21 mouse cellular contexts compared by ENCODE assay signal in genomic region chr7:35599492-35599891, GRCm38 (mm10). TPM values are rescaled to one million over a fixed set of nuclear protein-coding genes. Genes with fewer than 3 reads are reported as not detected.
DNase-seq lines count a peak whose midpoint lies in the region; ATAC-seq and TF ChIP-seq lines count a peak whose summit lies in the region.
"Had no signal": no experiment of that assay in that cellular context is flagged by ENCODE, and none has a peak within 500 bp of the region (broad histone marks: within the 10 kb centered on the region; RNA-seq: fewer than 3 reads in every experiment).

No protein-coding gene starts in this region.

- no peaks in the 10 kb centered on the region for H3K4me1 ChIP-seq in stomach, postnatal 0 days (replicated peaks; ENCODE audit: control insufficient read depth, insufficient read depth)
- H3K4me1 ChIP-seq: hindbrain, embryonic 10.5 days; midbrain, embryonic 12.5 days; stomach, embryonic 15.5 days had no signal

- H3K4me2 ChIP-seq in stomach, postnatal 0 days (replicated peaks; ENCODE audit: low read depth), result no peak overlapping the region
- H3K4me2 ChIP-seq: midbrain, embryonic 12.5 days; stomach, embryonic 15.5 days had no signal

- H3K9ac ChIP-seq in stomach, postnatal 0 days (ENCODE audit: low read length), result no peak overlapping the region
- H3K9ac ChIP-seq: midbrain, embryonic 12.5 days; stomach, embryonic 15.5 days had no signal

- no peaks in the 10 kb centered on the region for H3K27me3 ChIP-seq in stomach, postnatal 0 days (ENCODE audit: control insufficient read depth, insufficient read depth, low read length)
- H3K27me3 ChIP-seq: midbrain, embryonic 12.5 days; stomach, embryonic 15.5 days had no signal

- TF ChIP-seq EP300 in stomach, postnatal 0 days (optimal IDR thresholded peaks at IDR 0.05), result no peak

- H3K4me3 ChIP-seq in left cerebral cortex, adult 2 months, result no peak overlapping the region
- H3K4me3 ChIP-seq in stomach, postnatal 0 days (ENCODE audit: low read depth, low read length), result no peak overlapping the region
- H3K4me3 ChIP-seq: hindbrain, embryonic 10.5 days; midbrain, embryonic 12.5 days; myocyte; stomach, embryonic 15.5 days had no signal

- no peak for DNase-seq in left cerebral cortex, adult 2 months (ENCODE audit: extremely low spot score in 1 of 2, low spot score in 2 of 2)
- no peak for DNase-seq in left cerebral cortex, adult 11 months (ENCODE audit: low spot score)
- DNase-seq in right cerebral cortex, adult 18-20 months, result peak; percentile 42
- no peak for DNase-seq in right cerebral cortex, postnatal 25 days
- DNase-seq in NIH3T3 (ENCODE audit: low read depth), result peak; percentile 55
- no peak for DNase-seq in stomach, postnatal 0 days (ENCODE audit: low spot score)
- no peak for DNase-seq in layer of hippocampus, postnatal 14 days (ENCODE audit: low spot score in 2 of 2)
- DNase-seq: cerebellum, adult 9-11 months; kidney, adult 18-20 months; lung, adult 18-20 months; right cerebral cortex, postnatal 14 days; thymus, postnatal 25 days had no signal

- intact Hi-C loops in left cerebral cortex, adult 2 months (cut with DNase I), result no loop called here

- TF ChIP-seq CTCF in left cerebral cortex, adult 2 months (IDR thresholded peaks at IDR 0.05), result peak; percentile 56
- TF ChIP-seq CTCF in stomach, postnatal 0 days (IDR thresholded peaks at IDR 0.05; ENCODE audit: low read depth), result peak; percentile 27; the same call in 1 of the 2 replicates

- no peaks in the 10 kb centered on the region for H3K9me3 ChIP-seq in stomach, postnatal 0 days (ENCODE audit: control insufficient read depth, low read length)
- H3K9me3 ChIP-seq: hindbrain, embryonic 10.5 days; midbrain, embryonic 12.5 days; stomach, embryonic 15.5 days had no signal

- H3K36me3 ChIP-seq in stomach, postnatal 0 days (ENCODE audit: control insufficient read depth, insufficient read depth, low read length), result peaks cover 8% of the 10 kb centered on the region

- 76% methylated on average over 9 of the region's 9 CpGs for WGBS in stomach, postnatal 0 days

- ATAC-seq in stomach, postnatal 0 days (ENCODE audit: low FRiP score, low TSS enrichment), result no peak
- no peak for ATAC-seq in cerebellum, adult (ENCODE audit: insufficient number of reproducible peaks, low FRiP score, low TSS enrichment)
- ATAC-seq: forebrain, embryonic 16.5 days; hindbrain, postnatal 0 days had no signal

- H3K27ac ChIP-seq in left cerebral cortex, adult 2 months, result peak overlapping the region; percentile 68
- H3K27ac ChIP-seq in stomach, postnatal 0 days (replicated peaks), result no peak overlapping the region
- H3K27ac ChIP-seq: hindbrain, embryonic 10.5 days; hindbrain, postnatal 0 days; kidney, postnatal 0 days; macrophage; midbrain, embryonic 12.5 days; stomach, embryonic 15.5 days had no signal

RNA-seq across cellular contexts. Expression of gene Ankrd27, which starts 13.4 kb away (rescaled TPM):
- total RNA-seq in left cerebral cortex, adult 2 months (2021), result 10 to 100 TPM; 43.4 to 46.8 TPM
- 17.0 and 17.3 TPM in 2 replicates for polyA plus RNA-seq in stomach, postnatal 0 days (2015; fragmentation: Nextera tagmentation; extraction: Ambion mirVana)
- 10 to 100 TPM; 42.8 to 46.7 TPM for total RNA-seq in layer of hippocampus, postnatal 14 days (2021)

RNA-seq across cellular contexts. Expression of gene Rgs9bp, which starts 14.1 kb away (rescaled TPM):
- under 1 TPM; 0.38 to 0.40 TPM for total RNA-seq in left cerebral cortex, adult 2 months (2021)
- polyA plus RNA-seq in stomach, postnatal 0 days (2015; fragmentation: Nextera tagmentation; extraction: Ambion mirVana), result 0.28 and 0.48 TPM in 2 replicates
- under 1 TPM; 0.51 to 0.52 TPM for total RNA-seq in layer of hippocampus, postnatal 14 days (2021)
- polyA plus RNA-seq: myocyte had no signal

RNA-seq across cellular contexts. Expression of gene Nudt19, which starts 43.4 kb away (rescaled TPM):
- total RNA-seq in left cerebral cortex, adult 2 months (2021), result 10 to 100 TPM; 55.5 to 68.1 TPM
- 60.8 and 68.9 TPM in 2 replicates for polyA plus RNA-seq in stomach, postnatal 0 days (2015; fragmentation: Nextera tagmentation; extraction: Ambion mirVana)
- total RNA-seq in layer of hippocampus, postnatal 14 days (2021), result 10 to 100 TPM; 72.3 to 72.4 TPM

RNA-seq across cellular contexts. Expression of gene Pdcd5, which starts 47.8 kb away (rescaled TPM):
- 10 to 100 TPM; 68.1 to 69.2 TPM for total RNA-seq in left cerebral cortex, adult 2 months (2021)
- polyA plus RNA-seq in stomach, postnatal 0 days (2015; fragmentation: Nextera tagmentation; extraction: Ambion mirVana), result 190 and 196 TPM in 2 replicates
- 10 to 100 TPM; 83.5 to 87.2 TPM for total RNA-seq in layer of hippocampus, postnatal 14 days (2021)

Comparison
In these comparisons a context has a peak if more than half of its experiments do, and no peak if none do; other contexts are left out.
1. DNase-seq: peak in right cerebral cortex, adult 18-20 months (single experiment) and NIH3T3 (single experiment); none in left cerebral cortex, adult 2 months (0 of 2), left cerebral cortex, adult 11 months (single experiment), right cerebral cortex, postnatal 25 days (single experiment), stomach, postnatal 0 days (single experiment) and layer of hippocampus, postnatal 14 days (0 of 2).